Mouse (Mus musculus) intestine, embryonic 16.5 days (tissue): Measurements from ENCODE around the gene Commd8. TPM values are rescaled to one million over a fixed set of nuclear protein-coding genes. Genes with fewer than 3 reads are reported as not detected.
"Not testable (repeated sequence)": the region's sequence is repeated elsewhere in the genome, so short reads cannot be mapped to it uniquely, and the experiment has no call there.

ENCODE experiments used
- ATAC-seq: fragments of 200-750 bp; cut with Nextera tagmentation; 2 replicates; pipeline ENCODE4 v1.8.0; 2017; ENCODE audit warnings: moderate TSS enrichment, moderate library complexity
- H3K27ac ChIP-seq: fragments of 300-500 bp; sonication (generic); 2 replicates; pipeline ENCODE4 v1.5.1; 2014; ENCODE audit warnings: mild to moderate bottlenecking, low read length
- H3K27me3 ChIP-seq: fragments of 300-500 bp; sonication (generic); replicated peaks from 2 replicates; pipeline ENCODE4 v1.6.1; 2014; ENCODE audit warnings: low read length, control low read depth, mixed read lengths; ENCODE audit not compliant: control insufficient read depth, insufficient read depth
- H3K36me3 ChIP-seq: fragments of 300-500 bp; sonication (generic); 2 replicates; pipeline ENCODE4 v1.6.1; 2014; ENCODE audit warnings: low read length, control low read depth; ENCODE audit not compliant: control insufficient read depth, insufficient read depth
- H3K4me1 ChIP-seq: fragments of 300-500 bp; sonication (generic); 2 replicates; pipeline ENCODE4 v1.6.1; 2014; ENCODE audit warnings: low read length, control low read depth, mixed read lengths; ENCODE audit not compliant: control insufficient read depth, insufficient read depth
- H3K4me2 ChIP-seq: fragments of 300-500 bp; sonication (generic); 2 replicates; pipeline ENCODE4 v1.6.1; 2014; ENCODE audit warnings: low read depth, low read length, control low read depth
- H3K4me3 ChIP-seq: fragments of 300-500 bp; sonication (generic); 2 replicates; pipeline ENCODE4 v1.5.1; 2014; ENCODE audit warnings: mild to moderate bottlenecking, low read length
- H3K9ac ChIP-seq: fragments of 300-500 bp; sonication (generic); 2 replicates; pipeline ENCODE4 v1.6.1; 2014; ENCODE audit warnings: low read depth, low read length
- H3K9me3 ChIP-seq: fragments of 300-500 bp; sonication (generic); 2 replicates; pipeline ENCODE4 v1.6.1; 2016; ENCODE audit warnings: low read length, control low read depth; ENCODE audit not compliant: control insufficient read depth
- WGBS: fragments of 180-500 bp; shearing (Covaris S2); extraction: QIAGEN DNeasy Blood & Tissue Kit; methylation state at CpG from one replicate; pipeline ENCODE4 v1.1.7; 2014; 5-methylcytosine and 5-hydroxymethylcytosine counted together
- polyA plus RNA-seq: library from polyadenylated mRNA; unstranded; fragments of >200 nt; fragmentation: Nextera tagmentation; extraction: Ambion mirVana; gene quantifications from 2 replicates; pipeline ENCODE4 v1.2.1, GENCODE M21; 2015

Commd8 gene
- polyA plus RNA-seq, 1 experiment from 2014 or later: 129 TPM

GRCm38 (mm10) chr5:72156598-72156997 lies 11.4 kb downstream of the Commd8 start:
- peak; percentile 78 for ATAC-seq
- no peak overlapping the region for H3K9ac ChIP-seq
- WGBS: 47% methylated on average over 5 of the region's 5 CpGs
- no peak overlapping the region for H3K27ac ChIP-seq
- H3K9me3 ChIP-seq: no peaks in the 10 kb centered on the region
- no peak overlapping the region for H3K4me2 ChIP-seq
- no peaks in the 10 kb centered on the region for H3K4me1 ChIP-seq
- no peak overlapping the region for H3K4me3 ChIP-seq
- H3K27me3 ChIP-seq: no peaks in the 10 kb centered on the region
- H3K36me3 ChIP-seq: peaks cover 12% of the 10 kb centered on the region; the same call in 1 of the 2 replicates

- not testable (repeated sequence) for H3K27me3 ChIP-seq, H3K9me3 ChIP-seq, H3K27ac ChIP-seq, ATAC-seq, H3K4me3 ChIP-seq, H3K4me1 ChIP-seq, H3K9ac ChIP-seq, H3K4me2 ChIP-seq
- peaks cover 12% of the 10 kb centered on the region; the same call in 1 of the 2 replicates for H3K36me3 ChIP-seq
- 83% methylated on average over 3 of the region's 3 CpGs for WGBS
Measured at GRCm38 (mm10) chr5:72155686-72156085, 12.3 kb downstream of the Commd8 start.

- no peak overlapping the region for H3K4me3 ChIP-seq
- no peak overlapping the region for H3K27ac ChIP-seq
- no peaks in the 10 kb centered on the region for H3K36me3 ChIP-seq
- H3K4me1 ChIP-seq: 0 out of 2 replicates have a peak, but pooled peaks cover 2% of the 10 kb centered on the region
- ATAC-seq: no peak
- H3K27me3 ChIP-seq: no peaks in the 10 kb centered on the region
- no peak overlapping the region for H3K4me2 ChIP-seq
- WGBS: 83% methylated on average over 2 of the region's 5 CpGs
- no peak overlapping the region for H3K9ac ChIP-seq
- H3K9me3 ChIP-seq: no peaks in the 10 kb centered on the region
Measured at GRCm38 (mm10) chr5:72150870-72151269, 17.1 kb downstream of the Commd8 start.

GRCm38 (mm10) chr5:72148679-72149078 lies 19.3 kb downstream of the Commd8 start:
- H3K27ac ChIP-seq: no peak overlapping the region
- no peak overlapping the region for H3K9ac ChIP-seq
- ATAC-seq: no peak
- no peaks in the 10 kb centered on the region for H3K36me3 ChIP-seq
- no peaks in the 10 kb centered on the region for H3K27me3 ChIP-seq
- H3K4me3 ChIP-seq: no peak overlapping the region
- H3K9me3 ChIP-seq: no peaks in the 10 kb centered on the region
- no peak overlapping the region for H3K4me2 ChIP-seq
- 60% methylated on average over 5 of the region's 5 CpGs for WGBS
- 0 out of 2 replicates have a peak, but pooled peaks cover 2% of the 10 kb centered on the region for H3K4me1 ChIP-seq

GRCm38 (mm10) chr5:72139619-72140018 lies 28.4 kb downstream of the Commd8 start:
- Histone ChIP-seq H3K4me1 (no peaks in the 10 kb centered on the region), H3K9me3 (no peaks in the 10 kb centered on the region), H3K4me3 (no peak overlapping the region), H3K27ac (no peak overlapping the region), H3K36me3 (no peaks in the 10 kb centered on the region), H3K4me2 (no peak overlapping the region), H3K9ac (no peak overlapping the region), H3K27me3 (no peaks in the 10 kb centered on the region)
- no peak for ATAC-seq
- WGBS: 73% methylated on average over 1 of the region's 1 CpGs

- Histone ChIP-seq H3K4me2 (no peak overlapping the region), H3K4me1 (no peaks in the 10 kb centered on the region), H3K4me3 (no peak overlapping the region), H3K27me3 (no peaks in the 10 kb centered on the region), H3K36me3 (no peaks in the 10 kb centered on the region), H3K9ac (no peak overlapping the region), H3K9me3 (no peaks in the 10 kb centered on the region), H3K27ac (no peak overlapping the region)
- no peak for ATAC-seq
- WGBS: 85% methylated on average over 7 of the region's 7 CpGs
Measured at GRCm38 (mm10) chr5:72138256-72138655, 29.7 kb downstream of the Commd8 start.

- Histone ChIP-seq H3K27me3 (no peaks in the 10 kb centered on the region), H3K27ac (no peak overlapping the region), H3K9ac (no peak overlapping the region), H3K4me3 (no peak overlapping the region), H3K36me3 (no peaks in the 10 kb centered on the region), H3K4me2 (no peak overlapping the region), H3K9me3 (no peaks in the 10 kb centered on the region), H3K4me1 (no peaks in the 10 kb centered on the region)
- ATAC-seq: no peak
- WGBS: 64% methylated on average over 2 of the region's 2 CpGs
Measured at GRCm38 (mm10) chr5:72133906-72134305, 34.1 kb downstream of the Commd8 start.

- Histone ChIP-seq H3K4me2 (no peak overlapping the region), H3K4me1 (no peaks in the 10 kb centered on the region), H3K9ac (no peak overlapping the region), H3K27ac (no peak overlapping the region), H3K9me3 (no peaks in the 10 kb centered on the region), H3K36me3 (no peaks in the 10 kb centered on the region), H3K27me3 (no peaks in the 10 kb centered on the region), H3K4me3 (no peak overlapping the region)
- 88% methylated on average over 4 of the region's 4 CpGs for WGBS
- ATAC-seq: no peak
Measured at GRCm38 (mm10) chr5:72126681-72127080, 41.3 kb downstream of the Commd8 start.

GRCm38 (mm10) chr5:72122414-72123037 lies 45.5 kb downstream of the Commd8 start:
- 80% methylated on average over 6 of the region's 6 CpGs for WGBS

More at GRCm38 (mm10) chr5:72122414-72123037, 45.5 kb downstream of the Commd8 start:
- Histone ChIP-seq H3K4me3 (no peak overlapping the region), H3K27ac (no peak overlapping the region), H3K4me1 (no peaks in the 10 kb centered on the region), H3K9me3 (no peaks in the 10 kb centered on the region), H3K9ac (no peak overlapping the region), H3K4me2 (no peak overlapping the region), H3K36me3 (no peaks in the 10 kb centered on the region), H3K27me3 (no peaks in the 10 kb centered on the region)
- no peak for ATAC-seq
